Mouse (Mus musculus): ENCODE data around the gene Ascl4. TPM values are rescaled to one million over a fixed set of nuclear protein-coding genes. Genes with fewer than 3 reads are reported as not detected.

Gene Ascl4
- polyA plus RNA-seq, 1 experiment from 2014 or later: not detected

GRCm38 (mm10) chr10:85992412-85992811 is 64.9 kb downstream of the Ascl4 start:
- WGBS (ENCODE audit: insufficient replicate concordance): 35% methylated on average over 4 of the region's 4 CpGs
- no peak overlapping the region for H3K27ac ChIP-seq (ENCODE audit: low read depth)
- no peak for ATAC-seq

GRCm38 (mm10) chr10:85993836-85994235 is 66.4 kb downstream of the Ascl4 start:
- whole genome bisulfite sequencing (ENCODE audit: insufficient replicate concordance): 88% methylated on average over 9 of the region's 9 CpGs
- Histone ChIP-seq H3K4me2 (ENCODE audit: low read depth, low read length) (no peak overlapping the region), H3K36me3 (replicated peaks; ENCODE audit: insufficient read depth, low read length) (no peaks in the 10 kb centered on the region), H3K4me3 (ENCODE audit: low read depth, low read length) (no peak overlapping the region), H3K9ac (replicated peaks) (no peak overlapping the region), H3K9me3 (ENCODE audit: low read length) (no peaks in the 10 kb centered on the region), H3K27ac (ENCODE audit: low read depth) (no peak overlapping the region), H3K4me1 (ENCODE audit: insufficient read depth) (no peaks in the 10 kb centered on the region), H3K27me3 (ENCODE audit: insufficient read depth, low read length) (no peaks in the 10 kb centered on the region)
- DNase-seq (no peak), ATAC-seq (no peak)
- TF ChIP-seq CTCF (IDR thresholded peaks at IDR 0.05; ENCODE audit: low read depth): no peak
- no peak for TF ChIP-seq EP300 (IDR thresholded peaks at IDR 0.05; ENCODE audit: low read depth)

More at GRCm38 (mm10) chr10:85992412-85992811, 64.9 kb downstream of the Ascl4 start:
- Histone ChIP-seq H3K4me3 (ENCODE audit: low read depth, low read length) (no peak overlapping the region), H3K27me3 (ENCODE audit: insufficient read depth, low read length) (no peaks in the 10 kb centered on the region), H3K4me2 (ENCODE audit: low read depth, low read length) (no peak overlapping the region), H3K9ac (replicated peaks) (no peak overlapping the region), H3K36me3 (replicated peaks; ENCODE audit: insufficient read depth, low read length) (no peaks in the 10 kb centered on the region), H3K9me3 (ENCODE audit: low read length) (no peaks in the 10 kb centered on the region), H3K4me1 (ENCODE audit: insufficient read depth) (no peaks in the 10 kb centered on the region)
- TF ChIP-seq CTCF (IDR thresholded peaks at IDR 0.05; ENCODE audit: low read depth) (no peak), EP300 (IDR thresholded peaks at IDR 0.05; ENCODE audit: low read depth) (no peak)
- DNase-seq: no peak

GRCm38 (mm10) chr10:85994543-85995104 is 67.1 kb downstream of the Ascl4 start:
- Histone ChIP-seq H3K27me3 (ENCODE audit: insufficient read depth, low read length) (no peaks in the 10 kb centered on the region), H3K4me2 (ENCODE audit: low read depth, low read length) (no peak overlapping the region), H3K4me3 (ENCODE audit: low read depth, low read length) (no peak overlapping the region), H3K9me3 (ENCODE audit: low read length) (no peaks in the 10 kb centered on the region), H3K9ac (replicated peaks) (no peak overlapping the region), H3K27ac (ENCODE audit: low read depth) (no peak overlapping the region), H3K4me1 (ENCODE audit: insufficient read depth) (no peaks in the 10 kb centered on the region), H3K36me3 (replicated peaks; ENCODE audit: insufficient read depth, low read length) (no peaks in the 10 kb centered on the region)
- DNase-seq: no peak
- no peak for TF ChIP-seq EP300 (IDR thresholded peaks at IDR 0.05; ENCODE audit: low read depth)
- no peak for TF ChIP-seq CTCF (IDR thresholded peaks at IDR 0.05; ENCODE audit: low read depth)
- 62% methylated on average over 5 of the region's 5 CpGs for WGBS (ENCODE audit: insufficient replicate concordance)
- no peak for ATAC-seq

Other genes with a start within 250 kb of the Ascl4 start
- 18.0 and 20.1 TPM in 2 replicates for gene Pwp1, start 98.2 kb upstream of the Ascl4 start, polyA plus RNA-seq (2015; fragmentation: Nextera tagmentation; extraction: Ambion mirVana)
- gene Prdm4, start 10.5 kb upstream of the Ascl4 start, polyA plus RNA-seq (2015; fragmentation: Nextera tagmentation; extraction: Ambion mirVana): 2.8 and 2.9 TPM in 2 replicates
- gene Rtcb, start 30.1 kb downstream of the Ascl4 start, polyA plus RNA-seq (2015; fragmentation: Nextera tagmentation; extraction: Ambion mirVana): 50.0 and 51.9 TPM in 2 replicates
- gene Bpifc, start 84.2 kb downstream of the Ascl4 start, polyA plus RNA-seq (2015; fragmentation: Nextera tagmentation; extraction: Ambion mirVana): not detected in 2 replicates
- gene Fbxo7, start 94.3 kb downstream of the Ascl4 start, polyA plus RNA-seq (2015; fragmentation: Nextera tagmentation; extraction: Ambion mirVana): 28.7 and 28.9 TPM in 2 replicates